Mouse (Mus musculus) forebrain, embryonic 16.5 days (tissue): Measurements from ENCODE around the gene Hsd17b1. TPM values are rescaled to one million over a fixed set of nuclear protein-coding genes. Genes with fewer than 3 reads are reported as not detected.
A peak's percentile ranks its signal among the peaks of the same experiment; 100 is the strongest.

Experiments
- ATAC-seq: fragments of 200-750 bp; cut with Nextera tagmentation; 2 replicates; pipeline ENCODE4 v1.8.0; 2017; ENCODE audit warnings: mild to moderate bottlenecking, moderate library complexity
- H3K27ac ChIP-seq: fragments of 300-500 bp; sonication (generic); 2 replicates; pipeline ENCODE4 v1.5.1; 2014; ENCODE audit warnings: low read length, control low read depth
- H3K27me3 ChIP-seq: fragments of 300-500 bp; sonication (generic); replicated peaks from 2 replicates; pipeline ENCODE4 v1.6.1; 2014; ENCODE audit warnings: low read length; ENCODE audit not compliant: control insufficient read depth, insufficient read depth
- H3K36me3 ChIP-seq: fragments of 300-500 bp; sonication (generic); 2 replicates; pipeline ENCODE4 v1.6.1; 2014; ENCODE audit not compliant: control insufficient read depth, insufficient read depth
- H3K4me1 ChIP-seq: fragments of 300-500 bp; sonication (generic); replicated peaks from 2 replicates; pipeline ENCODE4 v1.6.1; 2014; ENCODE audit warnings: low read length; ENCODE audit not compliant: control insufficient read depth, insufficient read depth
- H3K4me2 ChIP-seq: fragments of 300-500 bp; sonication (generic); 2 replicates; pipeline ENCODE4 v1.6.1; 2014; ENCODE audit warnings: mild to moderate bottlenecking, low read length, control low read depth
- H3K4me3 ChIP-seq: fragments of 300-500 bp; sonication (generic); replicated peaks from 2 replicates; pipeline ENCODE4 v1.5.1; 2014; ENCODE audit warnings: mild to moderate bottlenecking, low read length, control low read depth
- H3K9ac ChIP-seq: fragments of 300-500 bp; sonication (generic); replicated peaks from 2 replicates; pipeline ENCODE4 v1.6.1; 2014; ENCODE audit warnings: low read depth, low read length, control low read depth
- H3K9me3 ChIP-seq: fragments of 300-500 bp; sonication (generic); 2 replicates; pipeline ENCODE4 v1.6.1; 2016; ENCODE audit warnings: low read length; ENCODE audit not compliant: control insufficient read depth
- WGBS: fragments of 180-500 bp; shearing (Covaris S2); extraction: QIAGEN DNeasy Blood & Tissue Kit; methylation state at CpG from one replicate; pipeline ENCODE4 v1.1.7; 2014; 5-methylcytosine and 5-hydroxymethylcytosine counted together
- polyA plus RNA-seq: library from polyadenylated mRNA; unstranded; fragments of >200 nt; fragmentation: Nextera tagmentation; extraction: Ambion mirVana; gene quantifications from 2 replicates; pipeline ENCODE4 v1.2.1, GENCODE M21; 2015

Hsd17b1 gene
- polyA plus RNA-seq, 1 experiment from 2014 or later, result 0.25 TPM

DNA sequence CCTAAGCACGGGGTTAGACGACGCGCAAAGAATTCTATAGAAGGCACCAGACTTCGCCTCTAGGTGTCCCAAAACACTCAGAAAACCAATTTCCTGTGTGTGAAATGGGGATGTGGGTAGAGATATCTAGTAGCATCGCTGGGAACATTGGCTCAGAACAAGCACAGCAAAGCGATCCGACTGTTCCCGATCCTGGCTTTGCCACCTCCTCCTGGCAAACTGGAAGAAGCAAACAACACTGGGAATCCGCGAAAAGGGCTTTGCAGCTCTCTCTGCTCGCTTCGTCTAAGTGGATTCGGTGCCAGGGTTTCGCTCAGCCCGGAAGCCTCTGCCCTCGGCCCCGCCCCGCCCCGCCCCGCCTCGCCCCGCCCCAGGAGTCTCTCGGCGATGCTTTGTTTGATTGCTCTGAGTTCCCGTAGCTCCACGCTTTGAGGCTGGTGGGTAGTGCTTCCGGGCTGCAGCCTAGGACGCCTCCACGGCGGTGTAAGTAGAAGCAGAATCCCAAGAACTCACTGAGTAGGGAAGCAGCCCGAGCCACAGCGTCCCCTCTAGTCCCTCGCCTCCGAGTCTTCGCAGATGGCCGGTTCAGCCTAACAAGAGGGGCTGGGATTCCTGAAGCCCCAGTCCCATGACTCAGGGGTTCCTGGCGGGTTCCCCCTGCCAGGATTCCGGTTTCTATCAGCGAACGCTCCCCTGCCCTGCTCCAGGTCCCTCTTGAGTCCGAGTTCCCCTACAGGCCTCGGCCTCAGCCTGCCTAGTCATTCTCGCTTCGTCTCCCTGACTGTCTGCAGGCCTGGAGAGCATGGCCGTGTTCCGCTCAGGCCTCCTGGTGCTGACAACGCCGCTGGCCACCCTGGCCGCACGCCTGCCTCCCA lies 4.2 kb downstream of the Hsd17b1 start, which contains the start of gene Coasy:
Gene Coasy (plus strand): TSS at position 358 of the 875 bp plus-strand sequence.
- peak; percentile 93 for ATAC-seq
- H3K27me3 ChIP-seq, result peaks cover 36% of the 10 kb centered on the region
- H3K4me1 ChIP-seq, result peaks cover 26% of the 10 kb centered on the region
- H3K36me3 ChIP-seq, result no peaks in the 10 kb centered on the region
- WGBS, result under 1% methylated on average over 51 of the region's 51 CpGs
- no peaks in the 10 kb centered on the region for H3K9me3 ChIP-seq
- peak within 1 kb of the TSS; percentile 91 for H3K4me3 ChIP-seq
- peak within 1 kb of the TSS; percentile 100 for H3K4me2 ChIP-seq
- peak within 1 kb of the TSS; percentile 94 for H3K27ac ChIP-seq
- peak within 1 kb of the TSS; percentile 94 for H3K9ac ChIP-seq

DNA sequence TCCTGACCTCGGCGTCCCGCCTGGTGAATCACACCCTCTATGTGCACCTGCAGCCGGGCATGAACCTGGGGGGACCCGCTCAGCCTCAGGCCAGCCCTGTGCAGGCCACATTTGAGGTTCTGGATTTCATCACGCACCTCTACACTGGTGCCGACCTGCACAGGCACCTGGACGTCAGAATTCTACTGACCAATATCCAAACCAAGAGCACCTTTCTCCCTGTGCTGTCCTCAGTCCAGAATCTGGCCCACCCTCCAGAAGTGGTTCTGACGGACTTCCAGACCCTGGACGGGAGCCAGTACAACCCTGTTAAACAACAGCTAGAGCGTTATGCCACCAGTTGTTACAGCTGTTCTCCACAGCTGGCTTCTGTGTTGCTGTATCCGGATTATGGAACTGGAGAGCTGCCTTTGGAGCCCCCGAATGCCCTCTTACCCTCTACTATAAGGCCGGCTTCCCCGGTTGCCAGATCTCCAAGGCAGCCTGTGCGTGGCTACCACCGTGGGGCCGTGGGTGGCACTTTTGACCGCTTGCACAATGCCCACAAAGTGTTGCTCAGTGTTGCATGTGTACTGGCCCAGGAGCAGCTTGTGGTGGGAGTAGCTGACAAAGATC lies 5.0 kb downstream of the Hsd17b1 start:
- no peak for ATAC-seq
- WGBS, result 30% methylated on average over 19 of the region's 19 CpGs
- Histone ChIP-seq H3K4me2 (peak overlapping the region; percentile 100), H3K27me3 (peaks cover 29% of the 10 kb centered on the region), H3K4me1 (peaks cover 33% of the 10 kb centered on the region), H3K27ac (peak overlapping the region; percentile 94), H3K9ac (peak overlapping the region; percentile 94), H3K36me3 (no peaks in the 10 kb centered on the region), H3K9me3 (no peaks in the 10 kb centered on the region), H3K4me3 (peak overlapping the region; percentile 91)

DNA sequence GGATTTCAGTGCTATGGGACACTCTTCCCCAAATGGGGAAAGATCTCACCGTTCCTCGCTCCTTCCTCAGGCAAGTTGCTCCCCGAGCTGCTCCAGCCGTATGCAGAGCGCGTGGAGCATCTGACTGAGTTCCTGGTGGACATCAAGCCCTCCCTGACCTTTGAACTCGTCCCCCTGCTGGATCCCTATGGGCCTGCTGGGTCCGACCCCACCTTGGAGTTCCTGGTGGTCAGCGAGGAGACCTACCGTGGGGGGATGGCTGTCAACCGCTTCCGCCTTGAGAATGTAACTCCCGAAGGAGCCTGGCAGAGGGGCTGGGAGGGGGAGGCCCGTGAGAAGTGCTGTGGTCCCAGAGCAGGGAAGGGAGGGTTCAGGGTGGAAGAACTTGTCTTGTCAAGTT lies 6.0 kb downstream of the Hsd17b1 start:
- ATAC-seq, result no peak
- peaks cover 18% of the 10 kb centered on the region for H3K27me3 ChIP-seq
- H3K9ac ChIP-seq, result no peak overlapping the region
- WGBS, result 85% methylated on average over 14 of the region's 14 CpGs
- no peaks in the 10 kb centered on the region; the same call in 1 of the 2 replicates for H3K36me3 ChIP-seq
- H3K4me2 ChIP-seq, result no peak overlapping the region
- no peaks in the 10 kb centered on the region for H3K9me3 ChIP-seq
- no peak overlapping the region for H3K4me3 ChIP-seq
- no peak overlapping the region for H3K27ac ChIP-seq
- H3K4me1 ChIP-seq, result peaks cover 38% of the 10 kb centered on the region

DNA sequence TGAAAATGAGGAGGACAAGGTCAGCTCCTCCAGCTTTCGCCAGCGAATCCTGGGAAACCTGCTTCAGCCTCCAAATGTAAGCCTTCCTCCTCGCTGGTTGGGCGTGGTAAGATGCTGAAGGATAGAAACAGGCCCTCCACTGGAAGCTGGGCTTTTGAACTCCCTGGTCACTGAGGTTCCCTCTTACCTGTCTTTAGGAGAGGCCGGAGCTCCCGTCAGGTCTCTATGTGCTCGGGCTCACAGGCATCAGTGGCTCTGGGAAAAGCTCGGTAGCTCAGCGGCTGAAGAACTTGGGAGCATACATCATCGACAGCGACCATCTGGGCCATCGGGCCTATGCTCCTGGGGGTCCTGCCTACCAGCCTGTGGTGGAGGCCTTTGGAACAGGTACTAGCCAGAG lies 6.6 kb downstream of the Hsd17b1 start:
- ATAC-seq, result no peak
- WGBS, result 90% methylated on average over 12 of the region's 12 CpGs
- H3K4me1 ChIP-seq, result peaks cover 38% of the 10 kb centered on the region

DNA sequence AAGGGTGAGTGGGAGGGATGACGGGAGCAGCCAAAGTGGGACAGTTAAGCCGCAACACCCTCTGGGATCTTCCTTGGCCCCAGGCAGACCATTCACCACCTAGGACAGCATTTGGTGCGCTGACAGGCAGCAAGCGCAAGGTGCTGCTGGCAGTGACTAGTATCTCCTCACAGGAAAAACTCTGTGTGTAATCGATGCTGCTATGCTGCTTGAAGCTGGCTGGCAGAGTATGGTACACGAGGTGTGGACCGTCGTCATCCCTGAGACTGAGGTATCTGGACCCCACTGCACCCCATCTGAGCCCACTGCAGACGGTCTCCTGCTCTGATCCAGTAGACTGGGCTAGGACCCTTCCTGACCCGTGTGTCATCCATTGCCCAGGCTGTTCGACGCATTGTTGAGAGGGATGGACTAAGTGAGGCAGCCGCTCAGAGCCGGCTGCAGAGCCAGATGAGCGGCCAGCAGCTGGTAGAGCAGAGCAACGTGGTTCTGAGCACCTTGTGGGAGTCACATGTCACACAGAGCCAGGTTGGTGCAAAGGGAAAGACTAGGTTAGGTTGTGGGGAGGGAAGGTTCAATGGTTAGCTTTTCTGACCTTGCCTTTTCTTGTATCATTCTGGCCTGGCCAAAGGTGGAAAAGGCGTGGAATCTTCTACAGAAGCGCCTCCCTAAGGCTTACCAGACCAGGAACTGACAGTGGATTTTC lies 7.6 kb downstream of the Hsd17b1 start:
- H3K9me3 ChIP-seq, result no peaks in the 10 kb centered on the region
- H3K27me3 ChIP-seq, result peaks cover 3% of the 10 kb centered on the region
- no peak for ATAC-seq
- no peak overlapping the region for H3K4me2 ChIP-seq
- no peak overlapping the region for H3K9ac ChIP-seq
- H3K36me3 ChIP-seq, result peaks cover 14% of the 10 kb centered on the region
- H3K4me3 ChIP-seq, result no peak overlapping the region
- H3K27ac ChIP-seq, result no peak overlapping the region; the same call in 1 of the 2 replicates
- H3K4me1 ChIP-seq, result peaks cover 38% of the 10 kb centered on the region
- WGBS, result 93% methylated on average over 18 of the region's 18 CpGs

More for the DNA sequence above, 6.6 kb downstream of the Hsd17b1 start:
- Histone ChIP-seq H3K27me3 (peaks cover 13% of the 10 kb centered on the region), H3K9me3 (no peaks in the 10 kb centered on the region), H3K36me3 (peaks cover 4% of the 10 kb centered on the region; the same call in 1 of the 2 replicates), H3K9ac (no peak overlapping the region), H3K27ac (no peak overlapping the region), H3K4me2 (no peak overlapping the region), H3K4me3 (no peak overlapping the region)

DNA sequence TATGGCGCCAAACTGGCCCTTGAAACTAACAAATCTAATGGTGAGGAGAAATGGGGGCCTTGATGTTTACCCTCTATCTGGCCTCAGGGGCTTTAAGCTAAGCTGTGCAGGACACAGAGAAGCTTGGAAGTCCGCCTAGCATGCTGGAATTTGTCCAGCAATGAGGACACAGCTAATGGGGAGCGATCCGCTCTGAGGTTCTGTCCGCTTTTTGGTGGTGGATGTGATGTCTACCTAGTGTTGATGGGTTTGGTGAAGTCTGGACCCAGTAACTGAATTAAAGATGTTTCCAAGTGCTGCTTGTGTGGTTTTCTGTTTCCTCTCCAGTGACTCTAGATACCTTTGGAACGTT lies 8.1 kb downstream of the Hsd17b1 start:
- ATAC-seq, result no peak
- 79% methylated on average over 6 of the region's 6 CpGs for WGBS
- Histone ChIP-seq H3K4me2 (peak overlapping the region; percentile 87), H3K36me3 (peaks cover 19% of the 10 kb centered on the region), H3K27ac (peak overlapping the region; percentile 88), H3K4me1 (peaks cover 38% of the 10 kb centered on the region), H3K9ac (peak overlapping the region; percentile 75; the same call in 1 of the 2 replicates), H3K4me3 (peak overlapping the region; percentile 59), H3K9me3 (no peaks in the 10 kb centered on the region), H3K27me3 (no peaks in the 10 kb centered on the region)

DNA sequence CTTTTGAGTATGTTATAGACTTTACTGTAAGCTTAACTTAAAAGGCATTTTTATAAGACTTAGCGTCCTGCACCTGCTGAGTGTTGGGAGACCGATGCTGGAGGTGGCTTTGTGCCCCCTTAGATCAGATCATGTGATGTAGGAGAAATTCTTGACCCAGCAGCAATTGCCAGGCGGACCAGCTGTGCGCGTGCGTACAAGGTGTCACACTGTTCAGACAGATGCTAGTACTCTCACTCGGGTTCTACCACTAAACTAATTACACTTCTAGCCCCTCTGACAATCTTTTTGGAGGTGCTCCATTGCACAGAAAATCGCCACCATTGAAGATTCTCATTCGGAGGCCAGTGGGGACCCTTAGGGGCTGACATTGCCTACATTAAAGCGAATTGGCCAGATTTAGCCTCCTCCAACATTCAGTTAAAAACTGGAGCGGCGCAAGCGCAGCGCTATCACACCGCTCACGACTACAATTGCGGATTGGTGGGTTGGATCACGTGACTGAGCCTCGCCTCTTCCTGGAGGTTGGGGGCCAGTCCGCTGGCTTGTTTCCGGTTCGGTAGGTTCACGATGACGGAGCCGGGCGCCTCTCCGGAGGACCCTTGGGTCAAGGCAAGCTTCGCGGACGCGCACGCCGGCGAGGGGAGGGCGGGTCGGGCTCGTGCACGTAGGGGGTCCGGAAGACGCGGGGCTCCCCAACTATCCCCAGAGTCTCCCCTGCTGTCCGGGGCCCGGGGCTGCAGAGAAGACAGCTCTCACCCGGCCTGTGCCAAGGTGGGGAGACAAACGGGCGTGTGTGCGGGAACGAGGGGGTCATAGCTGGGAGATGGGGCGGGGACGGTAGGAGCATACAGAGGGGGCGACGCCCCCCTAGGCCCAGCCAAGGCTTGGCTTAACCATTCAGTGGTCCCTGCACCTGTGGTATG lies 8.8 kb downstream of the Hsd17b1 start, which contains the start of gene Mlx:
Gene Mlx (plus strand): TSS at position 522 of the 926 bp plus-strand sequence.
- WGBS, result under 1% methylated on average over 51 of the region's 52 CpGs
- H3K9me3 ChIP-seq, result no peaks in the 10 kb centered on the region
- peak; percentile 80 for ATAC-seq
- H3K27me3 ChIP-seq, result no peaks in the 10 kb centered on the region
- H3K4me3 ChIP-seq, result peak within 1 kb of the TSS; percentile 59
- peaks cover 33% of the 10 kb centered on the region for H3K4me1 ChIP-seq
- H3K36me3 ChIP-seq, result peaks cover 25% of the 10 kb centered on the region
- H3K4me2 ChIP-seq, result peak within 1 kb of the TSS; percentile 87
- H3K27ac ChIP-seq, result peak within 1 kb of the TSS; percentile 88
- peak within 1 kb of the TSS; percentile 75 for H3K9ac ChIP-seq

DNA sequence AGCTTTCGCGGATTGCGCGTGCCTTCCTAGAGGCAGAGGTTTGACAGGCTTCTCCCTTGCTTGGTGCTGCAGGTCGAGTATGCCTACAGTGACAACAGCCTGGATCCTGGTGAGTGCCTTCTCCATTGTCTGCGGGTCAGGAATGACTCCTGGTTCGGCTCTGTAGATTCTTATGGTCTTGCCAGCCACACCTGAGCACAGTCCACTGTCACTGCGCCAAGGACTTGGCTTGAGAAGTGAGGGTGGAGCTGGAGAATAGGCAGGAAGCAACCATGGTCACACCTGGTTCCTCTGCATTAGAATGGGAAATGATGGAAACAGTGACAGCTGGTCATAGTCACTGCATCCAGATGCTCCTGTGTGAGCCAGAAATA lies 9.5 kb downstream of the Hsd17b1 start:
- H3K36me3 ChIP-seq, result peaks cover 31% of the 10 kb centered on the region
- H3K4me2 ChIP-seq, result peak overlapping the region; percentile 87
- 12% methylated on average over 8 of the region's 8 CpGs for WGBS

More for the DNA sequence above, 9.5 kb downstream of the Hsd17b1 start:
- H3K9me3 ChIP-seq, result no peaks in the 10 kb centered on the region
- peak overlapping the region; percentile 88; the same call in 1 of the 2 replicates for H3K27ac ChIP-seq
- H3K27me3 ChIP-seq, result no peaks in the 10 kb centered on the region
- H3K4me1 ChIP-seq, result peaks cover 33% of the 10 kb centered on the region
- peak overlapping the region; percentile 59 for H3K4me3 ChIP-seq
- ATAC-seq, result no peak
- peak overlapping the region; percentile 75 for H3K9ac ChIP-seq
